Mouse (Mus musculus) CH12.LX (cell line): ENCODE measurements around the gene Eif4g3.

Source experiments
- USF1 ChIP-seq: IDR thresholded peaks from 2 replicates; pipeline ENCODE4 v1.6.1; 2014; ENCODE audit warnings: low read depth, mild to moderate bottlenecking, inconsistent platforms, low read length, improper control_type of control experiment
- ZC3H11A ChIP-seq: IDR thresholded peaks from 2 replicates; pipeline ENCODE4 v1.6.1; 2012; ENCODE audit warnings: low read depth, mild to moderate bottlenecking, inconsistent platforms, low read length, improper control_type of control experiment
- ZMIZ1 ChIP-seq: IDR thresholded peaks from 2 replicates; pipeline ENCODE4 v1.6.1; 2012; ENCODE audit warnings: low read depth, mild to moderate bottlenecking, inconsistent platforms, low read length, improper control_type of control experiment

GRCm38 (mm10) chr4:138124046-138124445, 131.2 kb downstream of the Eif4g3 start:
- TF ChIP-seq USF1 (no peak), ZC3H11A (no peak), ZMIZ1 (no peak)
